Mouse (Mus musculus): Measurements from ENCODE around the gene Krtap16-1.

The Krtap16-1 gene

GRCm38 (mm10) chr11:99986180-99986647 lies at the start of gene Krtap16-1:
TSS of gene Krtap16-1 (minus strand) at chr11:99986597.
- no peak for DNase-seq (ENCODE audit: low spot score in 2 of 2)

- no peak for DNase-seq (ENCODE audit: low spot score in 2 of 2)
These were observed 43.4 kb upstream of the Krtap16-1 start, which contains the start of gene Krt33b for GRCm38 (mm10) chr11:100029768-100030167. TSS of gene Krt33b (minus strand) at chr11:100029868.

- DNase-seq (ENCODE audit: low spot score in 2 of 2) = no peak
These were observed 35.0 kb upstream of the Krtap16-1 start for GRCm38 (mm10) chr11:100021438-100021837.

DNA sequence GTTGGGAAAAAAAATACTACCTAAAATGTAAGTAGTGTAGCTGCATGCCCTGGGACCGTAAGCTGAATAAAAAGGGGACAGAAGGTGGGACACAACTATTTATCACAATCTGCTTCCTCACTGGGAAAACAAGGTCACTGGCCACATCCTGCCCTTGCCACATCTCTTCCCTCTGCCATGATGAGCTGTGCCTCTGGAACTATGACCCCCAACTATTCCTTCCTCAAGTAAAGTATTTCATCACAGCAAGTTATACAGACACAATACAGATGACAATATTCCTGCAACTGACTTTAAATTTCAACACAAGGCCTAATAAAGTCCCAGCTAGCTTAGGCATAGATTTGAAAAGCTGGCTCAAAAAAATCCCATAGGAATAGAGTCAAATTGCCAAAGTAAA lies 33.1 kb upstream of the Krtap16-1 start:
- no peak for DNase-seq (ENCODE audit: low spot score in 2 of 2)

- DNase-seq (ENCODE audit: low spot score in 2 of 2) = no peak
These were observed 29.7 kb upstream of the Krtap16-1 start, which contains the start of gene Krt33a for GRCm38 (mm10) chr11:100016112-100016511. TSS of gene Krt33a (minus strand) at chr11:100016212.

- peak; percentile 28 to 47 for DNase-seq (ENCODE audit: low spot score in 2 of 2)
These were observed 27.3 kb upstream of the Krtap16-1 start for GRCm38 (mm10) chr11:100013691-100014171.

DNA sequence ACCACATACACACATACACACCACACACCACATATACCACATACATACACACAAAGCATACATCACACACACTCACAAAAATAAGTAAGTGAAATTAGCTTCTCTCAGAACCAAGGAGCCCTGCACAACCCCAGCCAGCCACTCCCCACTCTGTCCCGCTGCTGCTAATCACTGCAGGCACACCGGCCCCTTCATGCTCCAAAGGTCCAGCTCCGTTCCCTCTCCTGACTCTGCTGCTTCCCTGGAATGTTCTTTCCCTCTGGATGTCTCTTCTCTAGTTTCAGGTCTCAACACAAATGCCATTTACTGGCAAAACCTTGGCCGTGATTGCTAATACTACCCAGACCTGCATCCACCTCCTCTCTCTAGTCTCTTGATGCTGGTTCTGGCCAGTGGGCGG lies 24.3 kb upstream of the Krtap16-1 start:
- no peak for DNase-seq (ENCODE audit: low spot score in 2 of 2)

- DNase-seq (ENCODE audit: low spot score in 2 of 2) = no peak
These were observed 21.9 kb upstream of the Krtap16-1 start for GRCm38 (mm10) chr11:100008336-100008735.

DNA sequence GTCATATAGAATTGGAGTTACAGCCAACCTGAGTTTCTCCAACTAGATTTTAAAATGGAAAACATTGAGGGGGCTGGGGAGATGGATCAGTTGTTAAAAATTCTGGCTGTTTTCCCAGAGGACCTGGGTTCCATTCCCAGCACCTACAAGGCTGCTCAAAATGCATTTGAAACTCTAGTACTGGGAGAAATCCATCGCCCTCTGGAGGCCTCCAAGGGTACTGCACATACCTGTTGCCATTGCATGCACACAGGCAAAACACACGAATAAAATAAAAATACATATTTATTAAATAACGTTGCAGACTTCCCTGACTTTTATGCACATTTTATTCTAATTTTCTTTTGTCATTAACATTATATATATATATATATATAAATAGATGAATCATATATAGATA lies 20.2 kb upstream of the Krtap16-1 start:
- DNase-seq (ENCODE audit: low spot score in 2 of 2) = no peak

- DNase-seq (ENCODE audit: low spot score in 2 of 2) = peak; percentile 9 to 29
These were observed 19.5 kb upstream of the Krtap16-1 start for GRCm38 (mm10) chr11:100005905-100006304.

GRCm38 (mm10) chr11:100004846-100005245 lies 18.4 kb upstream of the Krtap16-1 start:
- DNase-seq (ENCODE audit: low spot score in 2 of 2) = peak; percentile 57 to 59

DNA sequence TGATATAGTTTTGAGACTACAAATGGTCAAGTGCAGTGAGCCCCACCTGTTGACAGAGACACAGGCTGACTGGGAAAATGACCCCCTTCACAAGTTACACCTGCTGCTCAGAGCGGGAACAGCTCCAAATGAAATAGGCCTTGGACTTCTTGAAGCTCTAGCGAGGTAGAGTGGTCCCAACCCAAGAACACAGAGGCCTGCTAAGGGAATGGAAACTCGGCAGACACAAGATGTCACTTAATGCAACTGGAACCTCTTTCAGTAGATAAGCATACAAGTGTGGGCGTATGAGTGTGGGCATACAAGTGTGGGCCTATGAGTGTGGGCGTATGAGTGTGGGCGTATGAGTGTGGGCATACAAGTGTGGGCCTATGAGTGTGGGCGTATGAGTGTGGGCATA lies 12.7 kb upstream of the Krtap16-1 start:
- no peak for DNase-seq (ENCODE audit: low spot score in 2 of 2)

DNA sequence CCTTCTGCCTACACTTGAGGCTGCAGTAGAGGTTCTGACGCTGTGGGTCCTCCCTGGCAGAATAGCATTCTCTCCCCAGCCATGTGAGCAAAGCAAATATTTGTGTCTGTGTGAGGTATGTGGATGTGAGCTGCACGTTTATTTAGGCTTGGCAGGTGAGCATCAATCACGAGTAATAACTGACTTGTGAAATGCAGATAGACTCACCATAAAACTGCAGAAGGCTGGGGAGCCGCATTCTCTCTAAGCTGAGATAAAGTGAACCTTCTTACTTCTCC lies 7.9 kb upstream of the Krtap16-1 start:
- DNase-seq (ENCODE audit: low spot score in 2 of 2) = no peak

DNA sequence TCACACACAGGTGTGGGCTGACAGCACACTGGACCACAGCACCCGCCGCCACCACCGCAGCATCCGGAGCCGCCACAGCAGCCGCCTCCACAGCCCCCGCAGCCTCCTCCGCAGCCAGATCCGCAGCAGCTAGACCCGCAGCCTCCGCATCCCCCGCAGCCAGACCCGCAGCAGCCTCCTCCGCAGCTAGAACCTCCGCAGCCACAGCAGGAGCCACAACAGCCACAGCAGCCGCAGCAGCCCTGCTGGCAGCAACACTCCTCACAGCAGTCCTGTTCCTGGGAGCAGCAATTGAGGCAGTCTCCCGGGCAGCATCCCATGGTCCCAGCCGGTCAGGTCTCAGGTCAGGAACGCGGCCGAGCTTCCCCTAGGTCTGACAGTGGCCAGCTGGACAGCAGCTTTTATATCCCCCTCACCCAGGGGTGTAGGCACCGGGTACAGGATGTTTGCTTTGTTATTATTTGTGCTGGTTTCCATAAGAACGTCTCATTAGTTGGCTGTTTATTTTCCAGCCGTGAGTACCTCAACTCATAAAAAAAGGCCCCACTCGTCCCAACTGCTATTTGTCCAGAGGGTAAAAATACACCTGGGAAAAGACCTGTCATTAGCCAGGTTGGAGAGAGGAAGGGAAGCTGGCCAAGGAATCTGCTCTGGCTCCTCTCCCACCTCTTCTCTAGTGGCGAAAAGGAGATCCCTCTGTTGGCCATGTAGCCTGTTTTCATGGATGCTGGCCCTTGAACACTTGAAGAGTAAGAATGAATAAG lies 7.4 kb upstream of the Krtap16-1 start, which contains the start of gene Krtap17-1:
Gene Krtap17-1, minus strand, starts transcription at position 375 of the 764 bp plus-strand sequence.
- DNase-seq (ENCODE audit: low spot score in 2 of 2) = no peak

DNA sequence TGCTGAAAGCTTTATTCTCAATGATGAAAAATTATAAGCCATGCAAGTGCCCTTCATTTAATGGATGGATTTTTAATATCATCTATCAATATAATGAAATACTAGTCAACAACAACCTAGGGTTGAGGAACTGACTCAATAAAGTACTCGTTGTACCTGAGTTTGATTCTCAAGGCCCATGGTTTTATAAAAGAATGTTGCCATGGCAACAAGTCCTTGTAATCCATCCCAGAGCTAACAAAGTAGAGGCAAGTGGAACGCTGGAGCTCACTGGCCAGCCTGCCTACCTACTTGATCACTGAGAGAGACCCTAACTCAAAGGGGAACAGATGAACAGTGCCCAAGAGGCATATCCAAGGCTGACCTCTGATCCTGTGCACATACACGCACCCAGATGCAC lies 4.2 kb upstream of the Krtap16-1 start:
- DNase-seq (ENCODE audit: low spot score in 2 of 2) = no peak

- no peak for DNase-seq (ENCODE audit: low spot score in 2 of 2)
These were observed 3.5 kb upstream of the Krtap16-1 start for GRCm38 (mm10) chr11:99989881-99990405.

GRCm38 (mm10) chr11:99988530-99988929 lies 2.1 kb upstream of the Krtap16-1 start:
- no peak for DNase-seq (ENCODE audit: low spot score in 2 of 2)

DNA sequence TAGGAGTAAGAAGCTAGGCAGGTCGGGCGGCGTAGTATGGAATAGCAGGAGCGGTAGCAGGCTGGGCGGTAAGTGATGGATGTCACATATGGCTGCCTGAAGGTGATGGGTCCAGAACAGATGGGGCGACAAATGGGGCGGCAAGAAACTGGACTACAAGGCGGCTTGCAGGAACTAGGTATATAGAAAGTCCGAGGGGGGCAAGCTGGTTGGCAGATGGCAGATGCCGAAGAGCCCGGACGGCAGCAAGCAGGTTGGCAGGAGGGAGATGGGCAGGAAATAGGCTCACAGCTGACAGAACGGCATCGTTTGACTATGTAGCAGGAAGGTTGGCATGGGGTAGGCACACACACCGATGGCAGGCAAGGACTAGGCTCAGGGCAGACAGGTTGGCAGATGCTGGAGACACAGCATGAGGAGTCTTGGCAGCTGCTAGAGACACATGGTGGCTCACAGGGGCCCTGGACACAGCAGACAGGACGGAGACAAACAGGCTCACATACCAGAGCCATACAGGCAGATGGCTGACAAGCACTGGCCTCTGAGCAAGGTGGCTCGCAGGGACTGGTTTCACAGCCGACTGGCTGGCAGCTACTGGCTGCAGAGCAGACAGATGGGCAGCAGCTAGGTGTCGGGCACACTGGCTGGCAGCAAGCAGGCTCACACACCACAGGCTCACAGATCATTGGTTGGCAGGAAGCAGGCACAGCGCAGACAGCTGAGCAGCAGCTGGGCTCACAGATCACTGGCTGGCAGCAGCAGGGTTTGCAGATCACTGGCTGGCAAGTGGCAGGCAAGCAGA lies 905 bp downstream of the Krtap16-1 start:
- DNase-seq (ENCODE audit: low spot score in 2 of 2) = no peak

GRCm38 (mm10) chr11:99983442-99983841 lies 3.0 kb downstream of the Krtap16-1 start:
- no peak for DNase-seq (ENCODE audit: low spot score in 2 of 2)

GRCm38 (mm10) chr11:99982731-99983130 lies 3.7 kb downstream of the Krtap16-1 start:
- DNase-seq (ENCODE audit: low spot score in 2 of 2) = no peak

- no peak for DNase-seq (ENCODE audit: low spot score in 2 of 2)
These were observed 7.4 kb downstream of the Krtap16-1 start, which contains the start of gene Krtap29-1 for GRCm38 (mm10) chr11:99978953-99979352. TSS of gene Krtap29-1 (minus strand) at chr11:99979053.

DNA sequence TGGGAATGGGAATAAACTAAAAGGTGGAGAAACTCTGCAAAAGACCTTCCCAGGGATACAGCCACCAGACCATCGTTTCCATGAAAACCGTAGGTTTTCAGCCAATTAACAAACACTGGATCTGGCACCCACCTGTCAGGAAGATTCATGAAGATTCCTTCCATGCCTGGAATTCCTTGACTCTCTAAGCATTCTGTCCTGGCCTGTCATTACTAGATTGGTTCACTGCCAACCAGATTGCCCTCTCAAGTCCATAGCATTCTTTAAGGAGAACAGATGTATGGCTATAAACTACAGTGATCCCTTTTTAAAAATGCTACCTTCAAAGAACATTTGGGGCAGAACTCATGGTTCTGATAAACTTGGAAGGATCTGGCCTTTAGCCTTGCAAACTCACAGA lies 20.4 kb downstream of the Krtap16-1 start:
- no peak for DNase-seq (ENCODE audit: low spot score in 2 of 2)
